Mouse (Mus musculus): ENCODE results near the gene Gm10518. TPM values are rescaled to one million over a fixed set of nuclear protein-coding genes. Genes with fewer than 3 reads are reported as not detected.
"Not testable (repeated sequence)": the region's sequence is repeated elsewhere in the genome, so short reads cannot be mapped to it uniquely, and the experiment has no call there.

Gm10518 gene
- polyA plus RNA-seq, 1 experiment from 2014 or later: 0.24 TPM

DNA sequence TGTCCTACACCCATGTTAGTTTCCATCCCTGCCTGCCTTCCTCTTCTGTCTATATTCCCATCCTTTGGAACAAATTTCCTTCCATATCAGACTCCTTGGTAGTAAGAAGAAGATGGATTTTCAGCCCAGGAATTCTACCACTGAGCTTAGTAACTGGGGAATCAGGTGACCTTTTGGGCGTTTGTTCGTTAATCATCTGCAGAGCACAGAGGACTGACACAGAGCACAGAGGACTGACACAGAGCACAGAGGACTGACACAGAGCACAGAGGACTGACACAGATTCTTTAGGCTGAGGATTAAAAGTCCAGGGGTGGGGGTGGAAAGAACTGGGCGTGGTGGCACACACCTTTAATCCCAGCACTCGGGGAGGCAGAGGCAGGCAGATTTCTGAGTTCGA is 2.6 kb downstream of the Gm10518 start:
- DNase-seq (no peak), ATAC-seq (ENCODE audit: low read depth) (no peak)
- Histone ChIP-seq H3K36me3 (no peaks in the 10 kb centered on the region), H3K4me2 (no peak overlapping the region), H3K27ac (peak overlapping the region; percentile 100), H3K9me3 (replicated peaks) (no peaks in the 10 kb centered on the region), H3K27me3 (no peaks in the 10 kb centered on the region), H3K9ac (no peak overlapping the region; the same call in 1 of the 2 replicates), H3K4me3 (replicated peaks) (no peak overlapping the region), H3K4me1 (replicated peaks) (peaks cover 72% of the 10 kb centered on the region)
- WGBS (ENCODE audit: insufficient replicate concordance): 69% methylated on average over 5 of the region's 5 CpGs

DNA sequence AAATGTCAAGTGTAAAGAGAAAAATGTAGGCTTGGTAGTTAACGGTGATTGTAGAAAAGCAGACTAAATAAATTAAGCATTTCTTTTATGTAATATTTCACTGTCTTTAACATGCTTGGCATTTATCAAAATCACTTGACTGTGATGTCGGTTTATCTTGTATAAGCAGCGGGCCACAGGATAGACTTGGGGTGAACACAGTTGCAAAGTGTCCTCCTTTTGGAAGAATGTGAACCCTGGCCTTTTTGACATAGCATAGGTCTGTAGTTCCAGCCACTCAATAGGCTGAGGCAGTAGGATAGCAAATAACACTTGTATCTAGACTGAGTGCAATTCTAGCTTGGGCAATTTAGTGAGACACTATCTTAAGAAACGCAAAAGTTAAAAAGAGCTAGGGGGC is 4.3 kb downstream of the Gm10518 start:
- ATAC-seq (ENCODE audit: low read depth) (no peak), DNase-seq (no peak)
- no peak overlapping the region for H3K9ac ChIP-seq
- H3K36me3 ChIP-seq: no peaks in the 10 kb centered on the region
- H3K27me3 ChIP-seq: no peaks in the 10 kb centered on the region
- peaks cover 67% of the 10 kb centered on the region for H3K4me1 ChIP-seq (replicated peaks)
- H3K9me3 ChIP-seq (replicated peaks): no peaks in the 10 kb centered on the region
- peak overlapping the region; percentile 70 for H3K27ac ChIP-seq
- no peak overlapping the region for H3K4me3 ChIP-seq (replicated peaks)
- WGBS (ENCODE audit: insufficient replicate concordance): 44% methylated on average over 4 of the region's 4 CpGs
- peak overlapping the region; percentile 5; the same call in 1 of the 2 replicates for H3K4me2 ChIP-seq

DNA sequence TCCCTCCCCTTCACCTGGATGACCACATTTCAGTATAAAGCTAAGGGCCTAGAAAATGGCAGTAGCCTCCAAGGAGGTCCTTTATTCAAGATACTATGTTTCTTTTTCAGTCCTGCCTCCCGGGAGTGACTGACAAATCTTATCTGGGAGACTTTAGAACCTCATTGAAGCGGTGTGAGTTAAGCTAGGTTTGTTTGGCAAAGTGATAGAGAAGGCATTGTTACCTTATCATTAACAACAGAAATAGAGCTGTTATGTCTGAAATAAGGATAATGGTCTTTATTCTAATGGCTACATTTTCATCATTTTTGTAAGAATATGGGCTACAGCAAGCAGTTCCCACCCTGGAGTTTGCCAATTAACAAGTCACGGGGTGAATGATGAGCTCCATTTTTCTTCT is 5.1 kb downstream of the Gm10518 start:
- H3K9me3 ChIP-seq (replicated peaks): no peaks in the 10 kb centered on the region
- H3K9ac ChIP-seq: 0 out of 2 replicates have a peak overlapping the region, but pooled peaks have one; percentile 18
- H3K4me1 ChIP-seq (replicated peaks): peaks cover 76% of the 10 kb centered on the region
- H3K27ac ChIP-seq: peak overlapping the region; percentile 70
- H3K36me3 ChIP-seq: no peaks in the 10 kb centered on the region
- WGBS (ENCODE audit: insufficient replicate concordance): 21% methylated on average over 3 of the region's 3 CpGs
- H3K4me3 ChIP-seq (replicated peaks): no peak overlapping the region
- ATAC-seq (ENCODE audit: low read depth) (no peak), DNase-seq (no peak)
- H3K27me3 ChIP-seq: no peaks in the 10 kb centered on the region
- no peak overlapping the region for H3K4me2 ChIP-seq

DNA sequence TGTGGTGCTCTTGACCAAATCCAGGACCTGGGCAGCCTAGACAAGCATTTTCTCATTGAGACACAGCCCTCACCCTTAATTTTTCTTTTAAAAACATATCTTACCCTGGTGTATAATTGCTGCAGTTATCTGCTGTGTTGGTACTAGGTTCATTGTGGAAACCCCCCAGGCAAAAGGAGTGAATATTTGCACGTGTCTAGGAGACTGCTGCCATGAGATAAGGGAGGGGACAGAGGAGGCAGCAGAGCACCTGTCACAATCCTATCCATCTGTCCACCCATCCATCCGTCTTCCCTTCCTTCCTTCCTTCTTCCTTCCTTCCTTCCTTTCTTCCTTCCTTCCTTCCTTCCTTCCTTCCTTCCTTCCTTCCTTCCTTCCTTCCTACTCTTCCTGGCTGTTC is 10.2 kb downstream of the Gm10518 start:
- Histone ChIP-seq H3K4me2 (no peak overlapping the region), H3K9me3 (replicated peaks) (no peaks in the 10 kb centered on the region), H3K4me1 (replicated peaks) (peaks cover 53% of the 10 kb centered on the region), H3K4me3 (replicated peaks) (no peak overlapping the region), H3K9ac (no peak overlapping the region), H3K27ac (no peak overlapping the region), H3K36me3 (no peaks in the 10 kb centered on the region), H3K27me3 (no peaks in the 10 kb centered on the region)
- WGBS (ENCODE audit: insufficient replicate concordance): 5% methylated on average over 2 of the region's 2 CpGs
- DNase-seq (peak; percentile 34), ATAC-seq (ENCODE audit: low read depth) (peak; percentile 87)

DNA sequence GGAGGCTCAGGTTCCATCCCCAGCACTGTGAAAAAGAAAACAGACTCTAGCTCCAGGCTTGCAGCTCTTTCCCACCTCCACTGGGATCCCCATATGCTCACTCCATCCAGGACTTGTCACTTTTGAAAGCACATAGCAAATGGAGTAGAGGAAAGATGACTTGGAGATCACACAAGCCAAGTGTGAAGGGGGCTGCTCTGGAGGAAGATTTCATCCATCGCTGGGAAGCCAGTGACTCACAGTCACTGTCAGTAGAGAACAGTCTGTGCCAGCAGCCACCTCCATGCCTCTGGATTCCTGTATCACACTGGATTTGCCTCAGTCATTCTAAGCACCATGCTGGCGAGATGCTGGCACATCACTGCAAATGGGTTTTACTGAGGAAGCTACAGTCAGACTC is 11.4 kb downstream of the Gm10518 start:
- WGBS (ENCODE audit: insufficient replicate concordance): 71% methylated on average over 2 of the region's 2 CpGs
- no peak overlapping the region for H3K4me2 ChIP-seq
- H3K9me3 ChIP-seq (replicated peaks): no peaks in the 10 kb centered on the region
- no peak overlapping the region for H3K27ac ChIP-seq
- H3K9ac ChIP-seq: no peak overlapping the region
- no peak for DNase-seq
- H3K27me3 ChIP-seq: no peaks in the 10 kb centered on the region
- H3K36me3 ChIP-seq: no peaks in the 10 kb centered on the region
- peaks cover 47% of the 10 kb centered on the region for H3K4me1 ChIP-seq (replicated peaks)
- ATAC-seq (ENCODE audit: low read depth): no peak
- H3K4me3 ChIP-seq (replicated peaks): no peak overlapping the region

DNA sequence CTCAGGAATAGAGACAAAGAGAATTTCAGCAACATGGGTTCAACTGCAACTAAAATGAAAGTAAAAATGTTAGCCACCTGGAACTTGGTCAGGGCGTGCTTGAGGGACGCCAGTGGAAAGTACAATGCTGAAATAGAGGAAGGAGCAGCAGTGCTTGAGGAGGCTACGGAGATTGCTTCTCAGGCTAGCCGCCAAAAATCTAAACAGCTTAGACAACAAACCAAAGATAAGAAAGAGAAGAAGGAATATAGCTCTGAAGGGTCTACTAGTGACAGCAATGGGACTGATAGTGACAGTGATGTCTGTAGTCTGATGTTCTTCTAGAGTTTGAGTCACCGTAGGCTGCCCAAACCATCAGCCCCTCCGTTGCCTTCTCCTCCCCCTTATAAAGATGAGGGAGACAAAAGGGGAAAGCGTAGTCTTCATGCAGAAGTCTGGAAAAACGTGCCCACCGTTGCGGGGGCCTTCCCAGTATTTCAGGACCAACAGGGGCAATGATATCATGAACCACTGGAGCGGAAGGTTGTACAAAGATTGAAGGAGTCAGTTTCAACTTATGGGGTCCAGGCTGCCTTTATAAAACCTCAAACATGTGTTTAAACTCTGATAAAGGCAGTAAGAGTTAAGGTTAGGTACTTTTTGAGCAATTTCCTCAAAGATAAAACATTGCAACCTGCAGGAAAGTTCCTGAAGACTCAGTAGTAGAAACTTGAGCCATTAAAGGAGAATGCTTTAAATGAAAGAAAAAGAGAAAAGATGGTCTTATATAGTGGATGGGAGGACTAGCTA is 15.5 kb downstream of the Gm10518 start:
- ATAC-seq (ENCODE audit: low read depth); H3K36me3 ChIP-seq; H3K4me3 ChIP-seq (replicated peaks); H3K27me3 ChIP-seq; H3K9me3 ChIP-seq (replicated peaks): not testable (repeated sequence)
- Histone ChIP-seq H3K4me2 (peak overlapping the region; percentile 43), H3K27ac (peak overlapping the region; percentile 13; the same call in 1 of the 2 replicates), H3K4me1 (replicated peaks) (peaks cover 21% of the 10 kb centered on the region), H3K9ac (peak overlapping the region; percentile 29; the same call in 1 of the 2 replicates)
- WGBS (ENCODE audit: insufficient replicate concordance): 32% methylated on average over 11 of the region's 11 CpGs
- peak; percentile 17 for DNase-seq

DNA sequence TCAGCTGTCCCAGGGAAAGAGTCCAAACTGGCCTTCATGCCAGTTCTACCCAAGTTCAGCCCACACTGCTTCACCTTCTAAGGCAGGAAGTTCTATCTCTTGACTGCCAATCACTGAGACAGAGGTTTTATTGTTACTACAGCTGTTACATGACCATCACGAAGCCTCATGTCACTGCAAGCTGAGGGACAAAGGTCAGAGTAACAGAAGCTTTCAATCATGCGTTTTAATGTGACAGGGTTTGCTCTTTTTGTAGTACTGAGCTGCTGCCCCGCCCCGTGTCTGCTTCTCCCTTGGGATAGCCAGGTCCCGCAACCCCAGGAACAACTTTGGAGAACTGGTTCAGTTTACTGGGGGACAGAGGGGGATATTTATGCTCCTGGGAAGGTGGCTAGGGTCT is 21.4 kb downstream of the Gm10518 start:
- H3K27ac ChIP-seq: no peak overlapping the region
- 0 out of 2 replicates have a peak, but pooled peaks cover 9% of the 10 kb centered on the region for H3K4me1 ChIP-seq (replicated peaks)
- 66% methylated on average over 5 of the region's 5 CpGs for WGBS (ENCODE audit: insufficient replicate concordance)
- no peaks in the 10 kb centered on the region for H3K9me3 ChIP-seq (replicated peaks)
- H3K4me2 ChIP-seq: no peak overlapping the region
- no peaks in the 10 kb centered on the region for H3K27me3 ChIP-seq
- ATAC-seq (ENCODE audit: low read depth) (no peak), DNase-seq (no peak)
- no peaks in the 10 kb centered on the region for H3K36me3 ChIP-seq
- H3K9ac ChIP-seq: no peak overlapping the region
- H3K4me3 ChIP-seq (replicated peaks): no peak overlapping the region

DNA sequence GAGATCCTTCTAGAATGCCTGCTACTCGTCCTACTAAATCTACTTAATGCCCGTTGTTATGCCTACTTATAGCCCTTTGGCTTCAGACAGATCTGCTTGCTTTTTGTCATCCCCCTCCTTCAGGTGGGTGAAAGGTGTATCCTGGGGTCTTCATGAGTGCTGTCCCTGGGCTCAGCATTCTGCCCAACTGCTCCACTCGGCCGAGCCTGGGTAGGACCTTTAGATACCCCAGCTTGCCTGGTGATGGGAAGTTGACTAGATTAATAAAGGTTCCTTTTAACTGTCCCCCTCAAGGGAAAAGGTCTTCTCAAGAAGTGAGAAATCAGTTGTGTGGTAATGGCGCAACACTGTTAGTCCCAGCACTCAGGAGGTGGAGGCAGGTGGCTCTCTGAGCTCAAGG is 24.9 kb downstream of the Gm10518 start:
- no peak for ATAC-seq (ENCODE audit: low read depth)
- no peak overlapping the region for H3K9ac ChIP-seq
- no peak overlapping the region for H3K4me2 ChIP-seq
- no peak overlapping the region for H3K27ac ChIP-seq
- peaks cover 23% of the 10 kb centered on the region; the same call in 1 of the 2 replicates for H3K4me1 ChIP-seq (replicated peaks)
- 77% methylated on average over 5 of the region's 5 CpGs for WGBS (ENCODE audit: insufficient replicate concordance)
- no peaks in the 10 kb centered on the region for H3K27me3 ChIP-seq
- DNase-seq: no peak
- H3K36me3 ChIP-seq: no peaks in the 10 kb centered on the region
- no peaks in the 10 kb centered on the region for H3K9me3 ChIP-seq (replicated peaks)
- H3K4me3 ChIP-seq (replicated peaks): no peak overlapping the region

DNA sequence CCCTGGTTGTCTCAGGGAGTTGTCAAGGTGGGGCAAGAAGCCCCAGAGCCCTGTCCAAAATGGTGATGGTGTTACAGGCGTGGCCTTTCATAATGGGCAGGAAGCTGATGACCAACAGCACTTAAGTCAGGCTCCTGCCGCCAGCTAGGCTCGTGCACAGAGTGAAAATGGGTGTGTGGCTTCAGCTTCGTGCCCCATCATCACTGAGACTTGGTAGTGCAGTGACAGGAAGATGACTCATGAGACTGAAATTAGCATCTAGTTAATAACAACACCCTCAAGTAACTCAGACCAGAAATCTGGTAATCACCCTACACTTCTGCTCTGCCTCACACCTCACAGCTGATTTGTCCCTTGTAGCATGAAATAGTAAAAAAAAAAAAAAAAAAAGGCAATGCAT is 25.7 kb downstream of the Gm10518 start:
- 37% methylated on average over 4 of the region's 4 CpGs for WGBS (ENCODE audit: insufficient replicate concordance)
- Histone ChIP-seq H3K36me3 (no peaks in the 10 kb centered on the region), H3K27ac (no peak overlapping the region), H3K4me1 (replicated peaks) (peaks cover 22% of the 10 kb centered on the region; the same call in 1 of the 2 replicates), H3K27me3 (no peaks in the 10 kb centered on the region), H3K4me2 (no peak overlapping the region), H3K9me3 (replicated peaks) (no peaks in the 10 kb centered on the region), H3K9ac (no peak overlapping the region), H3K4me3 (replicated peaks) (no peak overlapping the region)
- ATAC-seq (ENCODE audit: low read depth): no peak
- DNase-seq: no peak

DNA sequence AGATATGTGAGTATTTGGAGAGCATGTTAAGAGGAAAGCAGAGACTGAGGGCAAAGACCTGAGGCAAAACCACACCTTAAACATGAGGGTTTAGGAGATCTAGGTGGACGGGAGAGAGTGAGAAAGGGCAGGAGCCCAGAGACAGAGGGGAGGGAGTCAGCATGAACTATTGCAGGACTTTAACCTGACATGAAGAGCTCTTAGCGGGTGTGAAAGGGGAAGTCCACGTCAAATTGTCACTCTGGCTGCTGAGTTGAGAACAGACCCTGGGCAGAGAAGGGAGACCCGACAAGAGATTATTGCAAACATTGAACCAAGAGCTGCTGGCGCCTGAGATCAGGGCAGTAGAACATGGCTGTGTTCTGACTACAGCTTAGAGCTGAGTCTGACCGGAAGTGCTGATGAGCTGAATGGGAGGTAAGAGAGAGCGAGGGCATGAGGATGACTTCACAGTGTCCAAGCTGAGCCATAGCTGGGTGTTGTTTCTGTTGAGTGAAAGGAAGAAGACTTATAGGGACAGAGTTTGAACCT is 29.6 kb downstream of the Gm10518 start:
- H3K9ac ChIP-seq: no peak overlapping the region
- no peak overlapping the region for H3K27ac ChIP-seq
- ATAC-seq (ENCODE audit: low read depth): no peak
- WGBS (ENCODE audit: insufficient replicate concordance): 31% methylated on average over 7 of the region's 7 CpGs
- DNase-seq: no peak
- peaks cover 36% of the 10 kb centered on the region for H3K4me1 ChIP-seq (replicated peaks)
- H3K36me3 ChIP-seq: 0 out of 2 replicates have a peak, but pooled peaks cover 3% of the 10 kb centered on the region
- no peak overlapping the region for H3K4me2 ChIP-seq
- no peaks in the 10 kb centered on the region for H3K27me3 ChIP-seq
- no peak overlapping the region for H3K4me3 ChIP-seq (replicated peaks)
- H3K9me3 ChIP-seq (replicated peaks): no peaks in the 10 kb centered on the region; the same call in 1 of the 2 replicates

DNA sequence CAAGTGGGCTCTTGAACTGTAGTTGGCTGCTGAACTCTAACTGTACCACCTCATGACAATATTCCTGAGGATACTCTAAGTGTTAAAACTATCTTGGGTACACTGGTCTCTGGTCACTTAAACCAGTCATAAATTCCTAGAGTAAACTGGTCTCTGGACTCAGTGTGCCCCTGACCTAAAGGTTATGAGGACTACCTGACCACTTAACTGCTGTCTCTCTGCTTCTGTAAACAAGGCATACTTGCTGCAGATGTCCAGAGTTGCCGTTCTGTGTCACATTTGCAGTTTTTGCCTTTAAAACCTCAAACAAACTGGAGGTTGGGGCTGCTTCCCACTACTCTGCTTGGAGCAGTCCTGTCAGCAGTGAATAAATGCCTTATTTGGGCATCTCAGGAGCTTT is 30.4 kb downstream of the Gm10518 start:
- no peaks in the 10 kb centered on the region; the same call in 1 of the 2 replicates for H3K9me3 ChIP-seq (replicated peaks)
- ATAC-seq (ENCODE audit: low read depth): no peak
- DNase-seq: no peak

More for the DNA sequence above, 30.4 kb downstream of the Gm10518 start:
- 60% methylated on average over 1 of the region's 1 CpGs for WGBS (ENCODE audit: insufficient replicate concordance)
- no peaks in the 10 kb centered on the region for H3K27me3 ChIP-seq
- no peak overlapping the region for H3K27ac ChIP-seq
- H3K9ac ChIP-seq: no peak overlapping the region
- H3K4me3 ChIP-seq (replicated peaks): no peak overlapping the region
- H3K4me1 ChIP-seq (replicated peaks): peaks cover 36% of the 10 kb centered on the region
- H3K36me3 ChIP-seq: 0 out of 2 replicates have a peak, but pooled peaks cover 3% of the 10 kb centered on the region
- no peak overlapping the region for H3K4me2 ChIP-seq
